Mouse (Mus musculus): ENCODE data around the gene Spint1. TPM values are rescaled to one million over a fixed set of nuclear protein-coding genes. Genes with fewer than 3 reads are reported as not detected.

Gene Spint1
- polyA plus RNA-seq, 1 experiment from 2014 or later: 3.7 TPM

DNA sequence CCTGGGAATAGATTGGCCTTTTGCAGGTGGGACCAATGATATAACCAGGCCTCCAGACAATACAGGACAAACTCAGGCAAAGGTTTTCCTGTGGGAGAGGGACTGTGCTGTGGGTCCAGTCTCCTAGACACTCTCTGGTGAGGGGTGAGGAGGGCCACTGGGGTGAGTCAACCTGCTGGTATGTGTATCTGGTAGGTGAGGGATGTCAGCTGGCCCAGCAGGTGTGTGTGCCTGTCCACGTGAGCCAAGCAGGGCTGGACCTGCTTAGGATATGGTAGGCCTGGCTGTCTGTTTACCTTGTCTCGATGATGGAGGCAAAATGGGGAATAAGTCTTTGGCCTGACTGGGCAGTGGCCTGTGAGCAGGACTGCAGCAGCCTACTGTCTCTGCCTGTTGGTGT lies 1.5 kb downstream of the Spint1 start:
- peaks cover 9% of the 10 kb centered on the region for H3K4me1 ChIP-seq (ENCODE audit: control insufficient read depth, insufficient read depth, low read length)
- WGBS: 74% methylated on average over 2 of the region's 2 CpGs
- H3K9ac ChIP-seq (ENCODE audit: low read length): no peak overlapping the region
- no peaks in the 10 kb centered on the region for H3K36me3 ChIP-seq (ENCODE audit: control insufficient read depth, insufficient read depth)
- no peak overlapping the region for H3K27ac ChIP-seq (ENCODE audit: low read length)
- no peak overlapping the region for H3K4me2 ChIP-seq (ENCODE audit: low read depth, low read length)
- H3K27me3 ChIP-seq (ENCODE audit: control insufficient read depth, insufficient read depth, low read length): peaks cover 52% of the 10 kb centered on the region
- H3K9me3 ChIP-seq (replicated peaks; ENCODE audit: control insufficient read depth, low read length): no peaks in the 10 kb centered on the region
- no peak overlapping the region for H3K4me3 ChIP-seq (ENCODE audit: low read length)
- ATAC-seq (replicated peaks; ENCODE audit: extremely low read depth, insufficient read depth, low FRiP score): no peak

DNA sequence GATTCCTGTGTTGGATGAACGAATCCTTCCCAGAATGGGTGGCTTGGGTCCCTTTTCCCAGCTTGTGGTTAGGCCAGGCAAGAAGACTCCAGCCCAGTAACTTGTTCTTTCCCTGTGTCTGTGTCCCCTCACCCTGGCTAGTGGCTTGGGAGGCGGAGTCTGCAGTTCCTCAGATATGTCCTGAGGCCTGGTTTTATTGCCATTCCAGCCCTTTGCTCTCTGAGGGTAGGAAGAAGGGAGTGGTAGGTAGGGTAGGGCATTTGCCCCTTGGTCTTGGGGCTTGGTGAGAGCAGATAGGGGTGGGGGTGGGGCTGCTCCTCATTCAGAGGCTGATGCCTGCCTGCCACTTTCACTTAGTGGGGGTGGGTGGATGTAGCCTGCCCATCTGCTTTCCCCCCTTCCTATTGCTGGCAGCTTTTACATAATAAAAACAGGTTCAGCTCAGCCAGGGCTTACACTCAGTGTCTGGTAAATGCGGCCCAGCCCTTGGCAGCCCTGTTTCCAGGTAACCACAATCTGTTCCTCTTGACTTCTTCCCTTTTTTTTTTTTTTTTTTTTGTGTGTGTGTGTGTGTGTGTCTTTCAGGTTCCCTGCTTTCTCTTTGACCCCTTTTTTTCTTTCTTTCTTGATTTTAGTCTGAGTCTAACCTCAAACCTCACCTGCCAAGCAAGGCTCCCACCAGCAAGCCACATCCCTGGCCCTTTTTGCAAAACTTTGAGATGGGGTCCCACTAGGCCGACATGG lies 3.1 kb downstream of the Spint1 start:
- Histone ChIP-seq H3K4me2 (ENCODE audit: low read depth, low read length) (no peak overlapping the region), H3K9me3 (replicated peaks; ENCODE audit: control insufficient read depth, low read length) (no peaks in the 10 kb centered on the region), H3K36me3 (ENCODE audit: control insufficient read depth, insufficient read depth) (no peaks in the 10 kb centered on the region), H3K27ac (ENCODE audit: low read length) (no peak overlapping the region), H3K4me1 (ENCODE audit: control insufficient read depth, insufficient read depth, low read length) (peaks cover 9% of the 10 kb centered on the region), H3K4me3 (ENCODE audit: low read length) (no peak overlapping the region), H3K27me3 (ENCODE audit: control insufficient read depth, insufficient read depth, low read length) (peaks cover 46% of the 10 kb centered on the region), H3K9ac (ENCODE audit: low read length) (no peak overlapping the region)
- ATAC-seq (replicated peaks; ENCODE audit: extremely low read depth, insufficient read depth, low FRiP score): no peak
- 63% methylated on average over 4 of the region's 4 CpGs for WGBS

DNA sequence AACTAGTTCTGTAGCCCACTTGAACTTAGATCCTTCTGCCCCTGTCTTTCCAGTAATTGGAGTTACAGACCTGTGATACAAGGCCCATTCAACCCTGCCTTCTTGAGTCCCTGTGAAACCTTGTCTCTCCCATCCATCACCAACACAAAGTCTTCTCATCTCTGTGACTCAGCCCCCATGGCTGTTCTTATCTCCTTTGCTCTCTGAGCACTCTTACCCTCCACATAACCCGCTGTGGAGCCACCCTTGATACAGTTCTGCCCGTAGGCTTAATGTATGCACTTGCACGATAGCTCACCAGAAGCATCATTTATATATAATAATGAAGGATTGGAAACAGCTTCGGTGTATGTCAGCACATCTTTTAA lies 3.6 kb downstream of the Spint1 start:
- Histone ChIP-seq H3K9me3 (replicated peaks; ENCODE audit: control insufficient read depth, low read length) (no peaks in the 10 kb centered on the region), H3K4me3 (ENCODE audit: low read length) (no peak overlapping the region), H3K9ac (ENCODE audit: low read length) (no peak overlapping the region), H3K27ac (ENCODE audit: low read length) (no peak overlapping the region), H3K36me3 (ENCODE audit: control insufficient read depth, insufficient read depth) (no peaks in the 10 kb centered on the region), H3K4me2 (ENCODE audit: low read depth, low read length) (no peak overlapping the region), H3K27me3 (ENCODE audit: control insufficient read depth, insufficient read depth, low read length) (peaks cover 41% of the 10 kb centered on the region), H3K4me1 (ENCODE audit: control insufficient read depth, insufficient read depth, low read length) (peaks cover 9% of the 10 kb centered on the region)
- 71% methylated on average over 4 of the region's 4 CpGs for WGBS
- no peak for ATAC-seq (replicated peaks; ENCODE audit: extremely low read depth, insufficient read depth, low FRiP score)

DNA sequence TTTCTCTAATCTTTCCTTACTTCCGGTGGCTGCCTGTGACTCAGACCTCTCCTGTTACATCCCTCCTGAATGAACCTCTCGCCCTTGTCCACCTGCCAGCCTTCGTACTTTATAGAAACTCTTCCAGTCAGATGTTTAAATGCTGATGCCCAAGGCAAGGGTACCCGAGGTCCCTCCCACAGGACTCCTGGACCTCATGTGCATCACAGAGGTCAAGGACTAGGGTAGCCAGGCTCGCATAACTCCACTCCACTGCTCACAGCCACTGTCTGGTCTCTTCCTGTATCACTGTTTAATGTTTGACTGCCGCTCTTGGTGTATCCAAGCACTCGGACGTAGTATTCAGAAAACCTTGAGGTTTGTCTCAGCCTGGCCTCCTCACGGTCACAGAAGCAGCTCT lies 5.4 kb downstream of the Spint1 start:
- Histone ChIP-seq H3K4me3 (ENCODE audit: low read length) (no peak overlapping the region), H3K9ac (ENCODE audit: low read length) (no peak overlapping the region), H3K4me1 (ENCODE audit: control insufficient read depth, insufficient read depth, low read length) (0 out of 2 replicates have a peak, but pooled peaks cover 2% of the 10 kb centered on the region), H3K36me3 (ENCODE audit: control insufficient read depth, insufficient read depth) (no peaks in the 10 kb centered on the region), H3K27ac (ENCODE audit: low read length) (no peak overlapping the region), H3K27me3 (ENCODE audit: control insufficient read depth, insufficient read depth, low read length) (peaks cover 23% of the 10 kb centered on the region), H3K9me3 (replicated peaks; ENCODE audit: control insufficient read depth, low read length) (no peaks in the 10 kb centered on the region), H3K4me2 (ENCODE audit: low read depth, low read length) (no peak overlapping the region)
- no peak for ATAC-seq (replicated peaks; ENCODE audit: extremely low read depth, insufficient read depth, low FRiP score)
- WGBS: 69% methylated on average over 9 of the region's 9 CpGs

DNA sequence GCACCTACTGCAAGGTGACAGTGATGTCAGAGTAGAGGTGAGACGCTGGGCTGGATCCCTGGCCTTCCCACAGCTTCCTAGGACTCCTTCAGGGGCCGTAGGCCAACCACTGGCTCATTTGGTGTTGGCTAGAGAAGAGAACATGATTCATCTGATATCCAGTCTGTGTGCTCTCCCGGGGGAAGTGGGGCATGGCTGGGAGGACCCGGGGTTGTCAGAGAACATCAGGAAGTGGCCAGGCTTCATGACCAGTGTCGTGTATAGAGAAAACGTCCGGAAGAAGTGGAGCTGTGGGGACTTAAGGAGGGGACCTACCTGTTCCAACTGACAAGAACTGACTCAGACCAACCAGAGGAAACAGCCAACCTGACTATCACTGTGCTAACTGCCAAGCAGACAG lies 8.1 kb downstream of the Spint1 start:
- Histone ChIP-seq H3K9me3 (replicated peaks; ENCODE audit: control insufficient read depth, low read length) (no peaks in the 10 kb centered on the region), H3K27me3 (ENCODE audit: control insufficient read depth, insufficient read depth, low read length) (peaks cover under 1% of the 10 kb centered on the region), H3K4me1 (ENCODE audit: control insufficient read depth, insufficient read depth, low read length) (no peaks in the 10 kb centered on the region), H3K4me3 (ENCODE audit: low read length) (no peak overlapping the region), H3K36me3 (ENCODE audit: control insufficient read depth, insufficient read depth) (no peaks in the 10 kb centered on the region), H3K27ac (ENCODE audit: low read length) (no peak overlapping the region), H3K9ac (ENCODE audit: low read length) (no peak overlapping the region), H3K4me2 (ENCODE audit: low read depth, low read length) (no peak overlapping the region)
- WGBS: 72% methylated on average over 7 of the region's 7 CpGs
- no peak for ATAC-seq (replicated peaks; ENCODE audit: extremely low read depth, insufficient read depth, low FRiP score)

DNA sequence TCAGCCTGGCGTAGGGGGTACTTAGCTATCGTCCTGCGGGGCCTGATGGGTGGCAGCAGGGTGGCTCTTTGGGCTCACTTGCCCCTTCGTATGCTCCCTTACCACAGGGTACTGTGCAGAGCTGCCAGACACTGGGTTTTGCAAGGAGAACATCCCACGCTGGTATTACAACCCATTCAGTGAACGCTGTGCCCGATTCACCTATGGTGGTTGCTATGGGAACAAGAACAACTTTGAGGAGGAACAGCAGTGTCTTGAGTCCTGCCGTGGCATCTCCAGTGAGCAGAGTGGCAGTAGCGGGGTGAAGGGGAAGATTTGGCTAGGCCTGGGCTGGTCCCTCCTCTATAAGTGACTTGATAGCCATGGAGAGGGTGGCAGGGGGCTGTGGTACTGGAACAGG lies 10.7 kb downstream of the Spint1 start:
- no peaks in the 10 kb centered on the region for H3K9me3 ChIP-seq (replicated peaks; ENCODE audit: control insufficient read depth, low read length)
- H3K36me3 ChIP-seq (ENCODE audit: control insufficient read depth, insufficient read depth): no peaks in the 10 kb centered on the region

DNA sequence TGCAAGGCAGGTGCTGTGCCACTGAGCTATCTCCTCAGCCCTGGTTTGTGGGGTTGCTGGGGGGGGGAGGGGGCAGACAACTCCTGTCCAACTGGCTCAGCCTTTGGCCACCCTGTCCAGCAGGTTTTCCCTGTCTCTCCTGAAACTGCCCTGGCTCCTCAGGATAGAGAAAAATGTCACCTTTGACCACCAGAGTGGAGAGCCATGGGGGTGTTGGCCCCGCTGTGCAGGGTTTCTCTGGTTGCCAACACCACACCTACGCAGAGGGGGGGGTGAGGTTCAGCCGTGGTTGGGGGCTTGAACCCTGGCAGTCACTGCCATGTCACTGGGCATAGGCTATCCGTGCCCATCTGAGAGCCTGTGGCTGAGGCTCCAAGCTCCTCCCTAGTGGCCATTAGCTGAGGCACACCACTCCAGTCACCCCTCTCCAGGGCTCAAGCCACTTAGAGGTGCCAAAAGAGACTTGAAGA lies 12.5 kb downstream of the Spint1 start:
- peaks cover 9% of the 10 kb centered on the region for H3K27me3 ChIP-seq (ENCODE audit: control insufficient read depth, insufficient read depth, low read length)
- no peaks in the 10 kb centered on the region for H3K36me3 ChIP-seq (ENCODE audit: control insufficient read depth, insufficient read depth)
- H3K4me3 ChIP-seq (ENCODE audit: low read length): no peak overlapping the region
- no peak overlapping the region for H3K27ac ChIP-seq (ENCODE audit: low read length)
- H3K4me1 ChIP-seq (ENCODE audit: control insufficient read depth, insufficient read depth, low read length): peaks cover 4% of the 10 kb centered on the region
- 52% methylated on average over 4 of the region's 4 CpGs for WGBS
- no peaks in the 10 kb centered on the region for H3K9me3 ChIP-seq (replicated peaks; ENCODE audit: control insufficient read depth, low read length)
- no peak overlapping the region for H3K4me2 ChIP-seq (ENCODE audit: low read depth, low read length)
- no peak for ATAC-seq (replicated peaks; ENCODE audit: extremely low read depth, insufficient read depth, low FRiP score)
- H3K9ac ChIP-seq (ENCODE audit: low read length): no peak overlapping the region

More for the DNA sequence above, 10.7 kb downstream of the Spint1 start:
- H3K4me3 ChIP-seq (ENCODE audit: low read length): no peak overlapping the region
- no peak overlapping the region for H3K9ac ChIP-seq (ENCODE audit: low read length)
- no peak overlapping the region for H3K4me2 ChIP-seq (ENCODE audit: low read depth, low read length)
- no peak for ATAC-seq (replicated peaks; ENCODE audit: extremely low read depth, insufficient read depth, low FRiP score)
- no peak overlapping the region for H3K27ac ChIP-seq (ENCODE audit: low read length)
- H3K27me3 ChIP-seq (ENCODE audit: control insufficient read depth, insufficient read depth, low read length): peaks cover 3% of the 10 kb centered on the region
- H3K4me1 ChIP-seq (ENCODE audit: control insufficient read depth, insufficient read depth, low read length): peaks cover 4% of the 10 kb centered on the region
- WGBS: 80% methylated on average over 9 of the region's 9 CpGs

DNA sequence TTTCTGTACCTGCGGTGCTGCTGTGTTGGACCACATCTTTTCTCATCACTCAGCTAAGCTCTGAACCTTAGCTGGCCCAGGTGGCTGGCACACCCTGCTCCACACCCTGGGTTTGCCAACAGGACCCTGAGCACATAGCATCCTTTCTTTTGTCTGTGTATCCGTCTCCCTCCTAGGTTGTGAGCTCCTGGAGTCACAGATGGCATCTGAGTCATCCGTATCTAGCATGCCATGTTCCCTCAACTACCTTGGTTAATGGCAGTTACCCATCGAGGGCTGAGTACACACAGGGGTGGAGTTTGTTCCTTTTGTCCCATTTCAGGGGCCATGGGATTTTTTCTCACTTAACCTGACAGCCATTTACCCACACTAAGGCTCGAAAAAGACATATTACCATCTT lies 13.2 kb downstream of the Spint1 start:
- no peak overlapping the region for H3K4me2 ChIP-seq (ENCODE audit: low read depth, low read length)
- no peak for ATAC-seq (replicated peaks; ENCODE audit: extremely low read depth, insufficient read depth, low FRiP score)
- peaks cover 10% of the 10 kb centered on the region for H3K27me3 ChIP-seq (ENCODE audit: control insufficient read depth, insufficient read depth, low read length)
- H3K36me3 ChIP-seq (ENCODE audit: control insufficient read depth, insufficient read depth): no peaks in the 10 kb centered on the region
- no peak overlapping the region for H3K4me3 ChIP-seq (ENCODE audit: low read length)
- peaks cover 4% of the 10 kb centered on the region for H3K4me1 ChIP-seq (ENCODE audit: control insufficient read depth, insufficient read depth, low read length)
- no peaks in the 10 kb centered on the region for H3K9me3 ChIP-seq (replicated peaks; ENCODE audit: control insufficient read depth, low read length)
- H3K9ac ChIP-seq (ENCODE audit: low read length): no peak overlapping the region
- no peak overlapping the region for H3K27ac ChIP-seq (ENCODE audit: low read length)
- WGBS: 57% methylated on average over 5 of the region's 5 CpGs

DNA sequence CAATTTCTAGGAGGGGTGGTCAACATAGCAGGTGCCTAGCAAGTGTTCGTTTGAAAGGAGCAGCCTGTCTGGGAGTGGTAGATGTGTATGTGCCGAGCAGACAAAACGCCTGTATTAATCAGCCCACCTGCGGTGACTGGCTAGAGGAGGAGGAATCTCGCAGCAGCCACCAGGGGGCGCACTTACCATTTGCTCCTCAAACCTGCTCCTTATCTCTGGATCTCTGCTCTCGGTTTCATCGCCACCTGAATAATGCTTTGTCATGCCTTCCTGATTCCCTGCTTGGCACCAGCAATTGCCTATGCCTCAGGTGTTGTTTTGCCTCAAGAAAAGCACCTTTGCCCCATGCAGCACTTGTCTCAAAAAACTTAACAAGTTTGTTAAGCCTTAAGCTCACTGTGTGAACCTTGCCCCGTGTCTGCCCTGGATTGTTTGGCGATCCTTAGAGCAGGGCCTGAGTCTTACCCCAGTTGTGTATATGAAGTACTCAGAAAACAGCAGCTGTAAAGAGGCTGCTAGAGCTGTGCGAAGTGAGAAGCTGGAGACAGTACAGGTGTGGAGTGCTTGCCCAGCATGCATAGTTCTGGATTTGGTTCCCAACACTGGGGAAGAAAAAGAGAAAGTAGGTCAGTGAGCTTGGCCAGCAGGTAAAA lies 13.8 kb downstream of the Spint1 start:
- H3K4me1 ChIP-seq (ENCODE audit: control insufficient read depth, insufficient read depth, low read length): peaks cover 4% of the 10 kb centered on the region
- H3K9me3 ChIP-seq (replicated peaks; ENCODE audit: control insufficient read depth, low read length): no peaks in the 10 kb centered on the region
- peaks cover 12% of the 10 kb centered on the region for H3K27me3 ChIP-seq (ENCODE audit: control insufficient read depth, insufficient read depth, low read length)
- ATAC-seq (replicated peaks; ENCODE audit: extremely low read depth, insufficient read depth, low FRiP score): peak; percentile 71; the same call in 1 of the 2 replicates
- no peak overlapping the region for H3K9ac ChIP-seq (ENCODE audit: low read length)
- 12% methylated on average over 11 of the region's 11 CpGs for WGBS
- H3K27ac ChIP-seq (ENCODE audit: low read length): no peak overlapping the region
- H3K4me3 ChIP-seq (ENCODE audit: low read length): peak overlapping the region; percentile 24; the same call in 1 of the 2 replicates
- H3K36me3 ChIP-seq (ENCODE audit: control insufficient read depth, insufficient read depth): no peaks in the 10 kb centered on the region
- H3K4me2 ChIP-seq (ENCODE audit: low read depth, low read length): peak overlapping the region; percentile 61
